Mouse (Mus musculus) kidney, postnatal 36 days (tissue): Measurements from ENCODE around the gene Suv39h1.

Experiments
- DNase-seq, 2 experiments: peaks; one replicate each; pipeline ENCODE4 v3.0.0; 2021 to 2022; ENCODE audit warnings: mixed read lengths in 2 of 2

The Suv39h1 gene

GRCm38 (mm10) chrX:8024795-8025194 is 49.8 kb downstream of the Suv39h1 start:
- no peak for DNase-seq

- peak in 1 of 2 experiments; percentile 21 for DNase-seq
Observed at GRCm38 (mm10) chrX:8020111-8020778, 54.3 kb downstream of the Suv39h1 start.

GRCm38 (mm10) chrX:8018286-8018685 is 56.3 kb downstream of the Suv39h1 start, which contains the start of gene Glod5:
Gene Glod5 (minus strand): TSS chrX:8018492.
- DNase-seq, result peak; percentile 71 to 83

GRCm38 (mm10) chrX:8017142-8017541 is 57.4 kb downstream of the Suv39h1 start:
- peak; percentile 35 to 66 for DNase-seq

GRCm38 (mm10) chrX:8015675-8016074 is 58.9 kb downstream of the Suv39h1 start:
- peak in 1 of 2 experiments; percentile 13 for DNase-seq

- no peak for DNase-seq
Observed at GRCm38 (mm10) chrX:8013569-8014314, 60.8 kb downstream of the Suv39h1 start.

- DNase-seq, result no peak
Observed at GRCm38 (mm10) chrX:8013157-8013556, 61.4 kb downstream of the Suv39h1 start.
